Mouse (Mus musculus): Measurements from ENCODE around the gene Frmpd1. TPM values are rescaled to one million over a fixed set of nuclear protein-coding genes. Genes with fewer than 3 reads are reported as not detected.

The Frmpd1 gene
- total RNA-seq, 2 experiments from 2014 or later, result 0.72 TPM; not detected in 1

GRCm38 (mm10) chr4:45222395-45222794 lies 37.7 kb downstream of the Frmpd1 start:
- ATAC-seq (replicated peaks; ENCODE audit: low FRiP score, low TSS enrichment, poor library complexity, severe bottlenecking), result no peak

GRCm38 (mm10) chr4:45230263-45230662 lies 45.6 kb downstream of the Frmpd1 start:
- no peak for ATAC-seq (replicated peaks; ENCODE audit: low FRiP score, low TSS enrichment, poor library complexity, severe bottlenecking)

- no peak for ATAC-seq (replicated peaks; ENCODE audit: low FRiP score, low TSS enrichment, poor library complexity, severe bottlenecking)
These were observed 53.6 kb downstream of the Frmpd1 start for GRCm38 (mm10) chr4:45238260-45238659.

GRCm38 (mm10) chr4:45241330-45241729 lies 56.7 kb downstream of the Frmpd1 start:
- ATAC-seq (replicated peaks; ENCODE audit: low FRiP score, low TSS enrichment, poor library complexity, severe bottlenecking), result no peak

- ATAC-seq (replicated peaks; ENCODE audit: low FRiP score, low TSS enrichment, poor library complexity, severe bottlenecking), result no peak
These were observed 57.5 kb downstream of the Frmpd1 start for GRCm38 (mm10) chr4:45242163-45242562.

- ATAC-seq (replicated peaks; ENCODE audit: low FRiP score, low TSS enrichment, poor library complexity, severe bottlenecking), result peak; percentile 94
These were observed 58.7 kb downstream of the Frmpd1 start for GRCm38 (mm10) chr4:45243211-45243902.

GRCm38 (mm10) chr4:45251265-45251664 lies 66.6 kb downstream of the Frmpd1 start:
- ATAC-seq (replicated peaks; ENCODE audit: low FRiP score, low TSS enrichment, poor library complexity, severe bottlenecking), result no peak

GRCm38 (mm10) chr4:45252861-45253262 lies 68.2 kb downstream of the Frmpd1 start:
- no peak for ATAC-seq (replicated peaks; ENCODE audit: low FRiP score, low TSS enrichment, poor library complexity, severe bottlenecking)

GRCm38 (mm10) chr4:45253839-45254601 lies 69.3 kb downstream of the Frmpd1 start:
- ATAC-seq (replicated peaks; ENCODE audit: low FRiP score, low TSS enrichment, poor library complexity, severe bottlenecking), result no peak

GRCm38 (mm10) chr4:45259232-45259832 lies 74.7 kb downstream of the Frmpd1 start:
- ATAC-seq (replicated peaks; ENCODE audit: low FRiP score, low TSS enrichment, poor library complexity, severe bottlenecking), result no peak

- ATAC-seq (replicated peaks; ENCODE audit: low FRiP score, low TSS enrichment, poor library complexity, severe bottlenecking), result no peak
These were observed 76.9 kb downstream of the Frmpd1 start for GRCm38 (mm10) chr4:45261551-45261950.

- ATAC-seq (replicated peaks; ENCODE audit: low FRiP score, low TSS enrichment, poor library complexity, severe bottlenecking), result peak; percentile 96
These were observed 83.2 kb downstream of the Frmpd1 start for GRCm38 (mm10) chr4:45267883-45268282.

GRCm38 (mm10) chr4:45271041-45271452 lies 86.4 kb downstream of the Frmpd1 start:
- ATAC-seq (replicated peaks; ENCODE audit: low FRiP score, low TSS enrichment, poor library complexity, severe bottlenecking), result no peak

GRCm38 (mm10) chr4:45275770-45276169 lies 91.1 kb downstream of the Frmpd1 start:
- ATAC-seq (replicated peaks; ENCODE audit: low FRiP score, low TSS enrichment, poor library complexity, severe bottlenecking), result no peak

- ATAC-seq (replicated peaks; ENCODE audit: low FRiP score, low TSS enrichment, poor library complexity, severe bottlenecking), result peak; percentile 79
These were observed 94.6 kb downstream of the Frmpd1 start for GRCm38 (mm10) chr4:45279292-45279691.

- peak; percentile 80 for ATAC-seq (replicated peaks; ENCODE audit: low FRiP score, low TSS enrichment, poor library complexity, severe bottlenecking)
These were observed 95.4 kb downstream of the Frmpd1 start for GRCm38 (mm10) chr4:45279981-45280548.

GRCm38 (mm10) chr4:45286318-45286717 lies 101.6 kb downstream of the Frmpd1 start:
- ATAC-seq (replicated peaks; ENCODE audit: low FRiP score, low TSS enrichment, poor library complexity, severe bottlenecking), result no peak; the same call in 1 of the 2 replicates

- ATAC-seq (replicated peaks; ENCODE audit: low FRiP score, low TSS enrichment, poor library complexity, severe bottlenecking), result no peak
These were observed 103.2 kb downstream of the Frmpd1 start for GRCm38 (mm10) chr4:45287906-45288305.

GRCm38 (mm10) chr4:45296662-45297564 lies 112.2 kb downstream of the Frmpd1 start, which contains the start of gene Trmt10b:
Trmt10b (plus strand) TSS chr4:45297127.
- peak; percentile 99 for ATAC-seq (replicated peaks; ENCODE audit: low FRiP score, low TSS enrichment, poor library complexity, severe bottlenecking)
